Mouse (Mus musculus): ENCODE results near the gene Capn13. TPM values are rescaled to one million over a fixed set of nuclear protein-coding genes. Genes with fewer than 3 reads are reported as not detected.
A peak's percentile ranks its signal among the peaks of the same experiment; 100 is the strongest.

The Capn13 gene
- not detected in 2 replicates for total RNA-seq (2014; rRNA removed; ENCODE audit: low replicate concordance)
- 0.05 TPM in 1 of 2 replicates, not detected in the other for polyA plus RNA-seq (2015; fragmentation: Nextera tagmentation; extraction: Ambion mirVana)

GRCm38 (mm10) chr17:73400862-73401261, at the start of gene Capn13:
Capn13 (minus strand) TSS chr17:73400866.
- TF ChIP-seq EP300 (IDR thresholded peaks at IDR 0.05; ENCODE audit: low read depth) (no peak), CTCF (IDR thresholded peaks at IDR 0.05; ENCODE audit: low read depth) (no peak)
- no peak for ATAC-seq (ENCODE audit: insufficient read depth, low read depth)
- Histone ChIP-seq H3K4me3 (ENCODE audit: low read depth, low read length) (no peak within 1 kb of the TSS), H3K27ac (ENCODE audit: low read depth) (no peak within 1 kb of the TSS), H3K36me3 (replicated peaks; ENCODE audit: control insufficient read depth, insufficient read depth, low read length) (no peaks in the 10 kb centered on the region), H3K9ac (replicated peaks; ENCODE audit: low read depth, low read length) (no peak within 1 kb of the TSS), H3K27me3 (ENCODE audit: control insufficient read depth, insufficient read depth, low read length) (no peaks in the 10 kb centered on the region), H3K4me2 (ENCODE audit: low read depth, low read length) (no peak within 1 kb of the TSS), H3K9me3 (replicated peaks; ENCODE audit: control insufficient read depth, low read length) (no peaks in the 10 kb centered on the region), H3K4me1 (ENCODE audit: control insufficient read depth, insufficient read depth) (no peaks in the 10 kb centered on the region)
- 65% methylated on average over 2 of the region's 2 CpGs for WGBS
- no peak for DNase-seq (ENCODE audit: low spot score)

- no peak for ATAC-seq (ENCODE audit: insufficient read depth, low read depth)
- H3K4me3 ChIP-seq (ENCODE audit: low read depth, low read length) = no peak overlapping the region
- H3K4me1 ChIP-seq (ENCODE audit: control insufficient read depth, insufficient read depth) = no peaks in the 10 kb centered on the region
- H3K4me2 ChIP-seq (ENCODE audit: low read depth, low read length) = no peak overlapping the region
- DNase-seq (ENCODE audit: low spot score) = no peak
- H3K27me3 ChIP-seq (ENCODE audit: control insufficient read depth, insufficient read depth, low read length) = no peaks in the 10 kb centered on the region
- no peak for TF ChIP-seq CTCF (IDR thresholded peaks at IDR 0.05; ENCODE audit: low read depth)
- TF ChIP-seq EP300 (IDR thresholded peaks at IDR 0.05; ENCODE audit: low read depth) = no peak
- H3K9me3 ChIP-seq (replicated peaks; ENCODE audit: control insufficient read depth, low read length) = no peaks in the 10 kb centered on the region
- H3K36me3 ChIP-seq (replicated peaks; ENCODE audit: control insufficient read depth, insufficient read depth, low read length) = no peaks in the 10 kb centered on the region
- H3K9ac ChIP-seq (replicated peaks; ENCODE audit: low read depth, low read length) = no peak overlapping the region
- no peak overlapping the region for H3K27ac ChIP-seq (ENCODE audit: low read depth)
These were observed 48.4 kb upstream of the Capn13 start for GRCm38 (mm10) chr17:73449104-73449503.

GRCm38 (mm10) chr17:73440798-73441197, 40.1 kb upstream of the Capn13 start:
- DNase-seq (ENCODE audit: low spot score) = no peak
- H3K4me2 ChIP-seq (ENCODE audit: low read depth, low read length) = no peak overlapping the region
- no peaks in the 10 kb centered on the region for H3K9me3 ChIP-seq (replicated peaks; ENCODE audit: control insufficient read depth, low read length)
- 79% methylated on average over 1 of the region's 1 CpGs for WGBS
- no peaks in the 10 kb centered on the region for H3K27me3 ChIP-seq (ENCODE audit: control insufficient read depth, insufficient read depth, low read length)
- H3K4me1 ChIP-seq (ENCODE audit: control insufficient read depth, insufficient read depth) = no peaks in the 10 kb centered on the region
- no peaks in the 10 kb centered on the region for H3K36me3 ChIP-seq (replicated peaks; ENCODE audit: control insufficient read depth, insufficient read depth, low read length)
- TF ChIP-seq EP300 (IDR thresholded peaks at IDR 0.05; ENCODE audit: low read depth) = no peak
- no peak for TF ChIP-seq CTCF (IDR thresholded peaks at IDR 0.05; ENCODE audit: low read depth)
- H3K9ac ChIP-seq (replicated peaks; ENCODE audit: low read depth, low read length) = no peak overlapping the region
- no peak overlapping the region for H3K4me3 ChIP-seq (ENCODE audit: low read depth, low read length)
- ATAC-seq (ENCODE audit: insufficient read depth, low read depth) = no peak
- H3K27ac ChIP-seq (ENCODE audit: low read depth) = no peak overlapping the region

- TF ChIP-seq EP300 (IDR thresholded peaks at IDR 0.05; ENCODE audit: low read depth) (no peak; the same call in 1 of the 2 replicates), CTCF (IDR thresholded peaks at IDR 0.05; ENCODE audit: low read depth) (no peak)
These were observed 31.9 kb upstream of the Capn13 start for GRCm38 (mm10) chr17:73432564-73433006.

GRCm38 (mm10) chr17:73432058-73432457, 31.4 kb upstream of the Capn13 start:
- no peak overlapping the region for H3K9ac ChIP-seq (replicated peaks; ENCODE audit: low read depth, low read length)
- TF ChIP-seq CTCF (IDR thresholded peaks at IDR 0.05; ENCODE audit: low read depth) (no peak), EP300 (IDR thresholded peaks at IDR 0.05; ENCODE audit: low read depth) (no peak)
- ATAC-seq (ENCODE audit: insufficient read depth, low read depth) (no peak), DNase-seq (ENCODE audit: low spot score) (no peak)
- no peaks in the 10 kb centered on the region for H3K36me3 ChIP-seq (replicated peaks; ENCODE audit: control insufficient read depth, insufficient read depth, low read length)
- H3K4me3 ChIP-seq (ENCODE audit: low read depth, low read length) = no peak overlapping the region
- no peak overlapping the region for H3K4me2 ChIP-seq (ENCODE audit: low read depth, low read length)
- WGBS = 85% methylated on average over 1 of the region's 1 CpGs
- no peaks in the 10 kb centered on the region for H3K27me3 ChIP-seq (ENCODE audit: control insufficient read depth, insufficient read depth, low read length)
- H3K4me1 ChIP-seq (ENCODE audit: control insufficient read depth, insufficient read depth) = peaks cover 19% of the 10 kb centered on the region
- 0 out of 2 replicates have a peak overlapping the region, but pooled peaks have one; percentile 0 for H3K27ac ChIP-seq (ENCODE audit: low read depth)
- H3K9me3 ChIP-seq (replicated peaks; ENCODE audit: control insufficient read depth, low read length) = no peaks in the 10 kb centered on the region

More at GRCm38 (mm10) chr17:73432564-73433006, 31.9 kb upstream of the Capn13 start:
- H3K9me3 ChIP-seq (replicated peaks; ENCODE audit: control insufficient read depth, low read length) = no peaks in the 10 kb centered on the region
- 22% methylated on average over 2 of the region's 2 CpGs for WGBS
- no peak overlapping the region for H3K4me3 ChIP-seq (ENCODE audit: low read depth, low read length)
- H3K27me3 ChIP-seq (ENCODE audit: control insufficient read depth, insufficient read depth, low read length) = no peaks in the 10 kb centered on the region
- H3K27ac ChIP-seq (ENCODE audit: low read depth) = 0 out of 2 replicates have a peak overlapping the region, but pooled peaks have one; percentile 0
- no peaks in the 10 kb centered on the region for H3K36me3 ChIP-seq (replicated peaks; ENCODE audit: control insufficient read depth, insufficient read depth, low read length)
- peak; percentile 74 for ATAC-seq (ENCODE audit: insufficient read depth, low read depth)
- H3K9ac ChIP-seq (replicated peaks; ENCODE audit: low read depth, low read length) = no peak overlapping the region
- no peak overlapping the region for H3K4me2 ChIP-seq (ENCODE audit: low read depth, low read length)
- H3K4me1 ChIP-seq (ENCODE audit: control insufficient read depth, insufficient read depth) = peaks cover 19% of the 10 kb centered on the region
- peak; percentile 24 for DNase-seq (ENCODE audit: low spot score)

- H3K4me1 ChIP-seq (ENCODE audit: control insufficient read depth, insufficient read depth) = no peaks in the 10 kb centered on the region
- H3K9ac ChIP-seq (replicated peaks; ENCODE audit: low read depth, low read length) = no peak overlapping the region
- no peak overlapping the region for H3K27ac ChIP-seq (ENCODE audit: low read depth)
- no peak overlapping the region for H3K4me2 ChIP-seq (ENCODE audit: low read depth, low read length)
- H3K27me3 ChIP-seq (ENCODE audit: control insufficient read depth, insufficient read depth, low read length) = no peaks in the 10 kb centered on the region
- H3K36me3 ChIP-seq (replicated peaks; ENCODE audit: control insufficient read depth, insufficient read depth, low read length) = no peaks in the 10 kb centered on the region
- WGBS = 57% methylated on average over 2 of the region's 2 CpGs
- DNase-seq (ENCODE audit: low spot score) (no peak), ATAC-seq (ENCODE audit: insufficient read depth, low read depth) (no peak)
- H3K4me3 ChIP-seq (ENCODE audit: low read depth, low read length) = no peak overlapping the region
- H3K9me3 ChIP-seq (replicated peaks; ENCODE audit: control insufficient read depth, low read length) = no peaks in the 10 kb centered on the region
- TF ChIP-seq CTCF (IDR thresholded peaks at IDR 0.05; ENCODE audit: low read depth) = no peak
- no peak for TF ChIP-seq EP300 (IDR thresholded peaks at IDR 0.05; ENCODE audit: low read depth)
These were observed 16.7 kb upstream of the Capn13 start for GRCm38 (mm10) chr17:73417382-73417781.
